Comparison of ENCODE assay signal across 8 mouse cellular contexts in genomic region chr1:152168284-152168683, GRCm38 (mm10).
DNase-seq lines count a peak whose midpoint lies in the region; ATAC-seq lines count a peak whose summit lies in the region.

No protein-coding gene starts in this region.

- no peak overlapping the region for H3K9ac ChIP-seq in hindbrain, embryonic 14.5 days

- H3K4me2 ChIP-seq in hindbrain, embryonic 14.5 days (replicated peaks): no peak overlapping the region

- ATAC-seq in hindbrain, embryonic 14.5 days (ENCODE audit: low FRiP score): no peak

- no peak overlapping the region for H3K27ac ChIP-seq in hindbrain, embryonic 14.5 days

- no peak overlapping the region for H3K4me3 ChIP-seq in hindbrain, embryonic 14.5 days (replicated peaks; ENCODE audit: low read length)

- no peaks in the 10 kb centered on the region for H3K27me3 ChIP-seq in hindbrain, embryonic 14.5 days (ENCODE audit: control insufficient read depth, insufficient read depth, low read length)

- peak; percentile 73 for DNase-seq in layer of hippocampus, adult 9-11 months
- no peak for DNase-seq in layer of hippocampus, postnatal 36 days
- peak; percentile 84 for DNase-seq in adrenal gland, adult 2 months
- peak; percentile 84 to 90 for DNase-seq in gastrocnemius, adult 8-10 months (ENCODE audit: low spot score in 2 of 2)
- DNase-seq in kidney, adult 9 months: peak; percentile 29
- DNase-seq in spleen, postnatal 14 days (ENCODE audit: low spot score in 2 of 2): no peak
- DNase-seq in c-Kit-positive CD71-positive TER-119-positive erythroid progenitor cells, embryonic 14.5 days (ENCODE audit: low spot score): no peak
- DNase-seq in hindbrain, embryonic 14.5 days (ENCODE audit: low spot score): no peak

- no peaks in the 10 kb centered on the region for H3K36me3 ChIP-seq in hindbrain, embryonic 14.5 days (replicated peaks; ENCODE audit: control insufficient read depth, insufficient read depth)

- no peaks in the 10 kb centered on the region for H3K9me3 ChIP-seq in hindbrain, embryonic 14.5 days (ENCODE audit: control insufficient read depth, low read length)

- peaks cover 46% of the 10 kb centered on the region for H3K4me1 ChIP-seq in hindbrain, embryonic 14.5 days (replicated peaks; ENCODE audit: control insufficient read depth, insufficient read depth, low read length)

- WGBS in hindbrain, embryonic 14.5 days: 71% methylated on average over 4 of the region's 4 CpGs

Comparison
In these comparisons a context has a peak if more than half of its experiments do, and no peak if none do; other contexts are left out.
1. DNase-seq: peak in layer of hippocampus, adult 9-11 months (single experiment), adrenal gland, adult 2 months (single experiment), gastrocnemius, adult 8-10 months (2 of 2) and kidney, adult 9 months (single experiment); none in layer of hippocampus, postnatal 36 days (0 of 2), spleen, postnatal 14 days (0 of 2), c-Kit-positive CD71-positive TER-119-positive erythroid progenitor cells, embryonic 14.5 days (single experiment) and hindbrain, embryonic 14.5 days (single experiment).